Mouse (Mus musculus) spleen, postnatal 14 days (tissue): Measurements from ENCODE around the gene Gm17606.

ENCODE experiments used
- DNase-seq, 2 experiments: peaks; one replicate each; pipeline ENCODE4 v3.0.0; 2021 to 2022; ENCODE audit warnings: low spot score in 2 of 2

The Gm17606 gene

GRCm38 (mm10) chr14:54624976-54625375 is 15.8 kb upstream of the Gm17606 start:
- DNase-seq, result no peak

DNA sequence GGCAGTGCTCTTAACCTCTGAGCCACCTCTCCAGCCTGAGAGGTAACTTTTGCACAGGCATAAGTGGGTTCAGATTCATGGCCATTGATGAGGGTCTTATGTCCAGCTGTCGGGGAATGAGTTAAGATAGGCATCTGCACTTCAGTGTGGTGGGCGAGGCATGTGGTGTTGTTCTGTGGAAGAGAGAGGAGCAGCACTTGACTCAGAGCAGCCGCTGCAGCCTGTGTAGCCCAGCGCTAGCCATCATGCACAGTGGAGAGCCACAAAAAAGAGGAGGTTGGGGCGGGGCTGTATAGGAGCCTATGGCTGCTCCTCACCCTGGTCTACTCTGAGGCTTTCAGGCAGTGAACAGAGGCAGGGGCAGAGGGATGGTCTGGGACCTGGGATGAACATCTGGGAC is 12.6 kb upstream of the Gm17606 start:
- DNase-seq, result no peak

GRCm38 (mm10) chr14:54629797-54630196 is 11.0 kb upstream of the Gm17606 start:
- no peak for DNase-seq

GRCm38 (mm10) chr14:54630583-54631239 is 10.0 kb upstream of the Gm17606 start:
- DNase-seq, result no peak

DNA sequence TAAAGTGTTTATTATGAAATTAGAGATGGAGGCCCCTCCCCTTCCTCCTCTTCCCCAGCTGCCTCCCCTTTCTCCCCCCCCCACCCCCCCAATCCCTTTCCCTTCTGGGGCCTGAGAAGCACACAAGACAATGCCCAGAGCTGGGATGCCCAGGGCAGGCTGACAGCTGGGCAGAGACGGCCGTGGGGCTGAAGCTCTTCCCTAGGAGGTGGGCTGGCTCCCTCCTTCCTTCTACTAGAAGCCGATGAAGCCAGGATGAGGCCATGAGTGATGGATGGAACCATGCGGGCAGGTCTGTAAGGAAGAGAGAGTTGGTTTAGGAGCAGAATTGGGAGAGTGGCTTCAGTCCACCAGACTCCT is 9.5 kb upstream of the Gm17606 start:
- no peak for DNase-seq

DNA sequence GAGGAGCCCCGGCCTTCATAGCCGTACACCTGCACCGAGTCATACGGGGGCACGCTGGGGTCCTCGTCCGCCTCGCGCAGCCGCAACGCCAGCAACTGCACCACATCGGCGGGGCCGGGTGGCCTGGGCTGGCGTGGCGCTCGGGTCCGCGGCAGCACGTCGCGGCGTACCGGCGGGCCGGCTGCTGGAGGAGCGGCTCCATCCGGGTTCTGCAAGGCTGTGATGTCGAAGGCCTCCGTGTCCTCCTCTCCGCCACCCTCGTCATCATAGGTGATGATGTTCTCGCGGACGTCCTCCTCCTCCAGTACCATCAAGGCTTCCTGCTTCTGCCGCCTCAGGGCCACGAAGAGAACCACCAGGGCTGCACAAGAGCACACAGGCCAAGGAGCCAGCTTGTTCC is 8.5 kb upstream of the Gm17606 start:
- no peak for DNase-seq

DNA sequence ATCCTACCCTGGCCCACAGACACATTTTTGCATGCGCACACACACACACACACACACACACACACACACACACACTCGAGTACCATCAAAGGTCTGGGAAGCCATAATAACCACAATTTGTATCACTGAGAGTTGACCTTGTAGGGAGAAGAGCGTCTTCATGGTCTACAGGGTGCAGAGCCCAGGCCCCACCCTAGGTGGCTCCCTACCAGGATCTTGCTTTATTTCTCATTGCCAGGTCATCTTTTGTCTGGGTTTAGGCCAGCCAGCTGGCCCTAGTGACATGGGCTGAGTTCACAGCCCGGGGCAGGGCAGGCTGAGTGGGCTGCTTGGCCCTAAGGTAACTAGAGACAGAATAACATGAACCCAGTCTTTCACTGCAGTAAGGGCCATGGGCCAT is 6.6 kb upstream of the Gm17606 start:
- no peak for DNase-seq

GRCm38 (mm10) chr14:54636954-54637353 is 3.8 kb upstream of the Gm17606 start:
- DNase-seq, result peak in 1 of 2 experiments; percentile 55

DNA sequence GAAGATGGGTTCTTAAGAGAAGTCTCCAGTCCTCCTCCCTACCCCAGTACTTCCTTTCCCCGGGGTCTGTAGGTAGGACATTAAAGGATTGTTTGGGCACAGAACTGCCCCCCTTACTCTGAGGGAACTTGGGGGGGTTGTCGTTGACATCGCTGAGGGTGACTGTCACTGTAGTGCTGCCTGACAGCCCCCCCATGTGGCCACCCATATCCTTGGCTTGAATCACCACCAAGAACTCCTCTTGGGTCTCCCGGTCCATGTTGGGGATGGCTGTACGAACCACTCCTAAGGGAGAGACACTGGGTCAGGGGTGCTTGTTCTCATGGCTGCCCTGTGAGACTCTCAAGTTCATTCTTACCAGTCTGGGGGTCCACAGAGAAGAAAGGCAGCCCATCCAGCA is 2.5 kb upstream of the Gm17606 start:
- no peak for DNase-seq

- no peak for DNase-seq
Measured at GRCm38 (mm10) chr14:54640121-54640520, 631 bp upstream of the Gm17606 start.

- peak; percentile 76 to 88 for DNase-seq
Measured at GRCm38 (mm10) chr14:54641305-54641969, 685 bp downstream of the Gm17606 start, which contains the start of gene Cdh24. TSS of gene Cdh24 (minus strand) at chr14:54641364.

GRCm38 (mm10) chr14:54642224-54642944 is 1.6 kb downstream of the Gm17606 start:
- DNase-seq, result no peak

DNA sequence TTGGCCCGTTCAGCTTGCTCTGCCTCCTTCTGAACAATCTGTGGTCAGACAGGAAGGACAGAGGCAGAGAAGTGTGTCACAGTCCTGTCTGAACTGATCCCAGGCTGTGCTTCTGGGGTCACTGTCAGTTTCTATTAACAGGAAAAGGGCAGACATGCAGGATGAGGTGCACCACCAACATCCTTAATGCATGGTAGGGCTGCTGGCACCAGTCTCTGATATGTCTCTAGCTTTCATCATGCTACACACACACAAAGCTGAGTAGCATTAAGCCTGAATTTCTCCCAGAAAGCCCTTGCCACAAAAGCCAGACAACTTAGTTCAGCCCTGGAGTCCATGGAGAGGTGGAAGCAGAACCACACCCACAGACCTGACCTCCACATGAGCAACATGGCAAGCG is 2.3 kb downstream of the Gm17606 start:
- no peak for DNase-seq

- DNase-seq, result no peak
Measured at GRCm38 (mm10) chr14:54644294-54644693, 3.5 kb downstream of the Gm17606 start.

- no peak for DNase-seq
Measured at GRCm38 (mm10) chr14:54646455-54646854, 5.7 kb downstream of the Gm17606 start.

DNA sequence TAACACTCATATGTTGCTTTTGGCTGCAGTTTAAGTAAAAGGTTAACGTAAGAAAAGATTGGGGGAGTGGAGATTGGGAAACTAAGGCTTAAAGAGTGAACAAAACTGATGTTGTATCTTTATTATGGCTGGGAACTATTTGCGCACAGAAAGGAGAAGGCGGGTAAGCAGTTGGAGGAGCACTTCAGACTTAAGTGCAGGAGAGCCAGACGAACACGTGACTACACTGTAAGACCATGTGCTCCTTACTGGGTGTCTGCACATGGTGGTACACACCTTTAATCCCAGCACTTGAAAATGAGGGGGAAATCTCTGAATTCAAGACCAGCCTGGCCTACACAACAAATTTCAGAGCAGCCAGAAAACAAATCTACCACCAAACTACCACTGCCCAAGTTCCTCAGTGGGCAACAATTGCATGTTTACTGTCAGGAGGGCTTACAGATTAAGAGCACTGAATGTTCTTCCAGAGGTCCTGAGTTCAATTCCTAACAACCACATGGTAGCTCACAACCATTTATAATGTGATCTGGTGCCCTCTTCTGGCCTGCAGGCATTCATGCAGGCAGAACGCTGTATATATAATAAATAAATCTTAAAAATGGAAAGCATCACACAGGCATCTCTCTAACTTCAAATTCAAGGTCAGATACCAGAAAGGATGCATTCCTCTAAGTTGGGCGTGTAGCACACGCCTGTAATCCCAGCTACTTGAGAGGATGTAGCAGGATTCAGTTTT is 6.3 kb downstream of the Gm17606 start:
- DNase-seq, result no peak

DNA sequence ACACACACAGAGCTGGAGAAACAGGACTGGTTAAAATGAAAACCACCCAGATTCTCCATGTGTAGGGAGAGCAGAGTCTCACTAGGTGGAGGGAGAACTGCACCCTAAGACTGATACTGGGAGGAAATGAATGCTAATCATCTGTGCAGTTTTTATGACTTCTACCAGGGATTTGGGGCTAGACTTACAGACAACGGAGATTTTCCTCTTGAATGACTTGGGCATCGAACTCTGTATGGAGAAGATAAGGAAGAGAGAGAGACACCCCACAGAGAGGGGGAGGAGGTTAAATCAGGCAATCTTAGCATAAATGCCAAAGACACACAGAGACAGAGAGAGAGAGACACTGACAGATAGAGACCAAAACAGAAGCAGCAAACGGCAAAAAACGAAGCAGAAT is 7.1 kb downstream of the Gm17606 start:
- no peak for DNase-seq

- peak; percentile 73 to 84 for DNase-seq
Measured at GRCm38 (mm10) chr14:54650621-54651454, 10.1 kb downstream of the Gm17606 start.

DNA sequence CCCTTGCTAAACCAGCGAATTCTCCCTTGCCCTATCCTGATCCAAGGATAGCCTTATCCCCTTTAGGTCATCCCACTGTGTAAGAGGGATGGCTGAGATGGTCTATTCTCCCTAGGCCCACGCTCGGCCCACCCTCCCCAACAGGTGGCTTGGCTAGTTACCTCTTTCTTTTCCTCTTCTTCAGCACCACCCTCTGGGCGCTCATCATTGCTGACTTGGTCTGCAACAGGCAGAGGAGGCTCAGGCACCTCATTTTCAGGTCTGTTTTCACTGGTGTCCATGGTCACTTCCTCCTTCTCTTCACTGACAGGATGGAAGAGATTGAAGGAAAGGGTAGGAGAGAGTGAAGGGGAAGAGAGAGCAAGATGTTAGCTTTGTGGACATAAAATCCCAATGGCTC is 10.8 kb downstream of the Gm17606 start:
- no peak for DNase-seq

- no peak for DNase-seq
Measured at GRCm38 (mm10) chr14:54652787-54653186, 12.0 kb downstream of the Gm17606 start.

- DNase-seq, result peak; percentile 54 to 75
Measured at GRCm38 (mm10) chr14:54653496-54653895, 12.7 kb downstream of the Gm17606 start.
